Mouse (Mus musculus) pancreas, adult 10 weeks (tissue): ENCODE data around the gene H2-DMb2. TPM values are rescaled to one million over a fixed set of nuclear protein-coding genes. Genes with fewer than 3 reads are reported as not detected.

ENCODE experiments used
- polyA plus RNA-seq: library from polyadenylated mRNA; stranded (reverse); fragments of 350-450 nt; fragmentation: Illumina TruSeq; extraction: RNeasy Lipid Tissue Mini Kit (QIAGEN cat#74804); gene quantifications from one replicate; pipeline ENCODE4 v1.2.3, GENCODE M21; 2015; ENCODE audit warnings: low read depth, low replicate concordance; ENCODE audit not compliant: insufficient read depth

Gene H2-DMb2
- 1.9 TPM for polyA plus RNA-seq

DNA sequence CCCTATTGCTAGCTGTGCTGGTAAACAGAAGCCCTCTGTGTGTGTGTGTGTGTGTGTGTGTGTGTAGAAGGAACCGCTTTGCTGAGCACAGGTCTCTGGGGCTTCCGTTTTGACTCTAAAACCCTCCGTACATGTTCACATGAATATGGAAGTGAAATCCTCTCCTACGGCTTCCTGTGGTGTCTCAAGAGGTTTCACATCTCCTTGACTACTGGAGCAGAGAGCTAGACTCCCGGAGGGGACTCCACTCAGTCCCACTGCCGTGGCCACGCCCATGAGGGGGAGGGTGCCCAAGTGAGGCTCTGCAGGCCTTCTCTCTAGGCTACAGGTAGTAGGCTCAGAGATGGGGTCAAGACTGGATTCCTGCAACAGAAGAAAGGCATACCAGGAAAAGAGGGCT is at the start of gene H2-DMb2:
Gene H2-DMb2 (plus strand): TSS at position 275 of the 400 bp plus-strand sequence.

DNA sequence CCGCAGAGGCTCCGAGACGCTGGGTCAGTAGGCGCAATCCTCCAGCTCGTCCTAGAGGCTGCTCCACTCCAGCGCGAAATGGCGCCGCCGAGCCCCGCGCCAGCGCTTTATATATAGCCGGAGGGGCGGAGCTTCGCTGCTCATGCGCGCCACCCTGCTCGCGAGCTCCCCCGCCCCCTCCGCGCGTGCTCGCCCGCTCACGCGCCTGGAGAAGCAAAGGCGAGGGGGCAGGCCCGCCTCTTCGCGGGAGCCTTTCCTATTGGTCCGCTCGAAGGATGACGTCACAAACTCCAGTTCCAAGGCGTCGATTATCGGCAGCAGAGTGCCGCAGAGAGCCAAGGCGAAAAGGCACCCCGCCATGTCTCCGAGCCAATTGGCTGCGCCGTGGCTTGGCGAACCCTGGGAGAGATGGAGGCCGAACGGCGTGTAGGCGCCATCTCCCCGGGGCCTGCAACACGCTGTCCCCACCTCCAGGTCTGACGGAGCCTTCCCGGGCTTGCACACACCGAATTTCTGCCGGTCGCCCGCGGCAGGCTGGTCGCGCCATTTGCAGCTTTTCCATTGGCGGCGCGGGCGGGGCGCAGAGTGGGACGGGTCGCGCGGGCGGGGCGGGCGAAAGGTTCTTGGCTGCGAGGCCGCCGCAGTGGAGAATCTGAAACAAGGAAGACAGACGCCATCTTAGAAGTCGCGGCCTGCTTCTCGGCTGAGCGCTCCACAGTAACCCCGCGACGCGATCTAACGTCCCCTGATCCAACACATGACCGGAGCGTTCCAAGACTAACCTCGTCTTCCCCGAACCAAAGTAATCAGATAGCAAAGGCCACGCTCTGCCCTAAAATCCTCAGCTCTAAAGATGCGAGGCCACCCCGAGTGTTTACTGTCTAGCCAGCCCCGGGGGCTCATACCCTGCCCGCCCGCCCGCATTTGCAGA is 23.6 kb upstream of the H2-DMb2 start, which contains the start of gene H2-DMa:
Gene H2-DMa (plus strand): TSS at position 293 of the 931 bp plus-strand sequence.

DNA sequence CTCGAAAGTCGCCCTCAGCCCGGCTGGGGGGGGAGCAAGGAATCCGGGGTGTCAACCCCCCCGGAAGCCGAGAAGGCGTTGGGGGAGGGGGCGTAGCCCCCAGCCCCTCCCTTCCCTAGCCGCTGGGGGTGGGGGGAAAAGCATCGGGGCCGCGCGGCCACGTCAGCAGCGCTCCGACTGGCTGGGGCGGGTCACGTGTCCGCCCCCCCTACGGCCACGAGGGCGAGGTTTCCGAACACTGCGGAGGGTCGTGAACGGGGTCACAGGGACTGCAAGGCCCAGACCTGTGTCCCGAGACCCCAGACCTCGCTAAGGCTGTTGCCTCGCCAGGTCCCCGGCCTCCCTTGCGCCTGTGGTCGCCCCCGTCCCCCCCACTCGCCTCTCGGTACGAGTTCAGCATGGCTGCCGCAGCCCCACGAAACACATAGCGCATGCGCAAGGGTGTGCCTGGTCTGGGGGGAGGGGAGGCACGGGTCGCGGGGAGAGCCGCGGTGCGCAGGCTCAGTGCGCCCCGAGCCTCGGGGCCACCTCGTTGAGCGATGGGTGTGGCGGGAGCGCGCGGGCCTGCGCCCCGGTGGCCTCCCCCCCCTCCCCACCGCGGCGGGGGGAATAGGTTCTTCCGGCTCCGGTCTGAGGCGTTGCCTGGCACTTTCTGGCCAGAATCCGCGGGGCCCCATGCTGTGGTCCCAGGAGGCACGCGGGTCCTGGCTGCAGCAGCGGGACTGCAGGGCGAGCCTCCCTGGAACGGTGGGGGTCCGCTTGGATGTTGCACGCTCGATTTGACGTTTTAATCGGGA is 20.7 kb upstream of the H2-DMb2 start, which contains the start of gene Brd2:
Gene Brd2 (minus strand): TSS at position 447 of the 797 bp plus-strand sequence.

DNA sequence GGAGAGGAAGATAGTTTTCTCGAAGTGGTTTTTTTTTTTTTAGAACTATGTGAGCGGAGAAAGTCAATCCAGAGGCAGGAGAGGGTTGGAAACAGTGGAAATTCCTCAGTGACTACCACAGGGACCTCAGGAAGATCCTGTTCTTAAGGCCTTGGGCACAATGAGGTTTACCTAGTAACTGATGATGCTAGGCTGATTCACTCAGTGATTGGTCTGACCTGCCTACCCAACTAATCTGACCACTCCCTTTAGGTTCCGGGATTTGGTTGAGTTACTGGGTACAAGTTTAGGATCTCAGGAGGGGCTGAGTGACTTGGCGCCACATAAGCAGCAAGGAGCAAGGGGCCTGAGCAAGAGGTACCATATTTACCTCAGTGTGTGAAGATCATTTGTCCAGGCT is 9.8 kb downstream of the H2-DMb2 start, which contains the start of gene H2-DMb1:
Gene H2-DMb1 (plus strand): TSS at position 150 of the 400 bp plus-strand sequence.

DNA sequence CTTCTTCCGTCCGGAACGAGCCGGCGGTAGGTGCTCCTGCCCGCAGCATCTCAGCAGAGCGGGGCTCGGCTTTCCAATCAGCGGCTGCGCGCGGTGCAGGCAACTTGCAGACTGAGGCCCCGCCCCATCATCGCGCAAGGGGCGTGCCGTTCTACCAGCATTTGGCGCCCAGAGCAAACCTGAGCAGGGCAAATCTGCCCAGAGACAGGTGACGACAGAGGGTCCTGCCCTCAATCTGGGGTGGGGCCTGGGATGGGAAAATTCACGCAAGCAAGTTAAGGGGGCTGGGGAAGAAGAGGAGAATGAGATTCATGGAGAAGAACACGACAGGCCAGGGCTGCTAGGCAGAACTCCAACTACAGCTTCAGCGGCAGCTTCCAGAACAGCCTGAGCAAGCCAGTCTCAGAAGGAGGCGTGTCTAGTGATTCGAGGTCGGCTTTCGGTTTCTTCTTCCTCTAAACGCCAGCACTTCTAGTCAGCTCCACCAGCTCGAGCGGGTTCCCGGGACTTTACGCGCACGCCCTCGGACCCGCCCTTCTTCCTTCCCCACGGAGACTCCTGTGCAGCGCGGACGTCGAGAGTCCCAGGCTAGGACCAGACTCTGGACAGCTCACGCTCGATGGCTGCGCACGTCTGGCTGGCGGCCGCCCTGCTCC is 44.3 kb downstream of the H2-DMb2 start, which contains the start of the genes Tap1 and Psmb9:
Gene Tap1 (plus strand): TSS at position 293 of the 656 bp plus-strand sequence.
Gene Psmb9 (minus strand): TSS at position 504 of the 656 bp plus-strand sequence.

DNA sequence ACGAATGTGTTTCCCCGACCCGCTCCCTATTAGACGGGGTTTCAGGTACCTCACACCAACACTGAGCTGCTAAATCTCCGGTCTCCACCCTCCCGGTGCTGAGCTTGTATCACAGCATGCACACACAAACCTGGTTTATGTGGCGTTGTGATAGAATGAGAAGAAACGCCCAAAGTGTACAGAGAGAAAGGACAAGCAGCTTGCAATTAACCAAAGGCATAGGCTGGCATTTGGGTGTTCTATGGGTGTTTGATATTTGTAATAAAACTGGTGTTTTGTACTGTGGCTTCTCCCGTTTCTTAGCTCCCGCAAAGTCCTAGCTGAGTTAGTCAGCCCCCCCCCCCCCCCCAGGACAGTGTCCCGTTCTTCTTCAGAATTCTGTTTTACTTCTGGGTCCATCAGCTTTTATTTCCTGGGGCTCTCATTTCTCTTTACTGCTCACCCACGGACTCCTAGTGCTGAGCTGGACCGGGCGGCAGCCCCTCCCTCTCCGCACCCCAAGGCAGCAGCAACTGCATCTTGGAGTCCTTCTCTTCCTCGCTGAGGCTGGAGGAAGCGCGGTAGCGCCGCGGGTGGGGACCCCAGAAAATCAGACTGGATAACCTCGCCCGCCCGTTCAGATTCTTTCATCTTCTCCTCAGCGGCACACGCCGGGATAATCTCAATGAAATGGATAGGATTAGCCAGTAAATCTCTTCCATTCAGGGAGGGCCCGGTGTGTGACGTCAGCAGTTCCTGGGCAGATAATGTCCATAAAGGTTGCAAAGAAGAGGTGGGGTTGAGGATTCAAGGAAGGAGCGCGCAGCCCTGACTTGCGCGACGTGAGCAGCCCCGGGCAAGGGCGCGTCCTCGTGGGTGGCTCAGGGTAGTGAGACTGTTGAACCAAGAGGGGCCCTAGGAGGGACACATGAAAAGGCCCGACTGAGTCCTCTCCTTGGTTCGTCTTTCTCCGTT is 54.1 kb downstream of the H2-DMb2 start, which contains the start of gene Psmb8:
Gene Psmb8 (plus strand): TSS at position 781 of the 954 bp plus-strand sequence.

Other genes starting within 250 kb of the H2-DMb2 start
- not detected for gene Platr17, start 238.2 kb upstream of the H2-DMb2 start, polyA plus RNA-seq
- gene Daxx, start 233.9 kb upstream of the H2-DMb2 start, polyA plus RNA-seq, result 9.3 TPM
- 40.4 TPM for gene Tapbp, start 227.4 kb upstream of the H2-DMb2 start, polyA plus RNA-seq
- gene Zbtb22, start 227.4 kb upstream of the H2-DMb2 start, polyA plus RNA-seq, result 4.3 TPM
- gene Rgl2, start 213.8 kb upstream of the H2-DMb2 start, polyA plus RNA-seq, result 33.8 TPM
- gene Pfdn6, start 203.0 kb upstream of the H2-DMb2 start, polyA plus RNA-seq, result 33.2 TPM
- gene Wdr46, start 202.6 kb upstream of the H2-DMb2 start, polyA plus RNA-seq, result 3.8 TPM
- 2.8 TPM for gene B3galt4, start 191.8 kb upstream of the H2-DMb2 start, polyA plus RNA-seq
- gene Vps52, start 187.5 kb upstream of the H2-DMb2 start, polyA plus RNA-seq, result 12.3 TPM
- gene Rps18, start 187.3 kb upstream of the H2-DMb2 start, polyA plus RNA-seq, result 762 TPM
- 424 TPM for gene H2-K1, start 143.0 kb upstream of the H2-DMb2 start, polyA plus RNA-seq
- gene Ring1, start 118.6 kb upstream of the H2-DMb2 start, polyA plus RNA-seq, result 14.0 TPM
- gene H2-Ke6, start 115.2 kb upstream of the H2-DMb2 start, polyA plus RNA-seq, result 55.1 TPM
- 42.1 TPM for gene Slc39a7, start 111.6 kb upstream of the H2-DMb2 start, polyA plus RNA-seq
- 19.4 TPM for gene Rxrb, start 111.5 kb upstream of the H2-DMb2 start, polyA plus RNA-seq
- gene Col11a2, start 103.9 kb upstream of the H2-DMb2 start, polyA plus RNA-seq, result 1.9 TPM
- not detected for gene H2-Oa, start 51.0 kb upstream of the H2-DMb2 start, polyA plus RNA-seq
- 2.6 TPM for gene H2-DMa, start 23.8 kb upstream of the H2-DMb2 start, polyA plus RNA-seq
- 51.9 TPM for gene Brd2, start 20.7 kb upstream of the H2-DMb2 start, polyA plus RNA-seq
- 7.8 TPM for gene H2-DMb1, start 9.8 kb downstream of the H2-DMb2 start, polyA plus RNA-seq
- gene Tap1, start 44.2 kb downstream of the H2-DMb2 start, polyA plus RNA-seq, result 6.3 TPM
- 9.2 TPM for gene Psmb9, start 44.5 kb downstream of the H2-DMb2 start, polyA plus RNA-seq
- 13.8 TPM for gene Psmb8, start 54.4 kb downstream of the H2-DMb2 start, polyA plus RNA-seq
- 9.1 TPM for gene Tap2, start 60.2 kb downstream of the H2-DMb2 start, polyA plus RNA-seq
- 2.1 TPM for gene H2-Ob, start 95.6 kb downstream of the H2-DMb2 start, polyA plus RNA-seq
- gene H2-Ab1, start 114.4 kb downstream of the H2-DMb2 start, polyA plus RNA-seq, result 44.7 TPM
- 56.9 TPM for gene H2-Aa, start 144.5 kb downstream of the H2-DMb2 start, polyA plus RNA-seq
- gene H2-Eb1, start 162.6 kb downstream of the H2-DMb2 start, polyA plus RNA-seq, result 37.0 TPM
- gene H2-Eb2, start 182.4 kb downstream of the H2-DMb2 start, polyA plus RNA-seq, result not detected
- not detected for gene Btnl2, start 211.5 kb downstream of the H2-DMb2 start, polyA plus RNA-seq
- gene Btnl1, start 233.8 kb downstream of the H2-DMb2 start, polyA plus RNA-seq, result not detected